Mouse (Mus musculus) induced T-regulatory cell, adult 2 months (primary cell): ENCODE data around the gene Sall2.
A peak's percentile ranks its signal among the peaks of the same experiment; 100 is the strongest.

ENCODE experiments used
- DNase-seq: peaks from one replicate; pipeline ENCODE4 v3.0.0-alpha.2; 2012; ENCODE audit warnings: low read depth

Sall2 gene

GRCm38 (mm10) chr14:52327910-52328812, at the start of gene Sall2:
Gene Sall2, minus strand, starts transcription at chr14:52328762.
- DNase-seq, result no peak

DNA sequence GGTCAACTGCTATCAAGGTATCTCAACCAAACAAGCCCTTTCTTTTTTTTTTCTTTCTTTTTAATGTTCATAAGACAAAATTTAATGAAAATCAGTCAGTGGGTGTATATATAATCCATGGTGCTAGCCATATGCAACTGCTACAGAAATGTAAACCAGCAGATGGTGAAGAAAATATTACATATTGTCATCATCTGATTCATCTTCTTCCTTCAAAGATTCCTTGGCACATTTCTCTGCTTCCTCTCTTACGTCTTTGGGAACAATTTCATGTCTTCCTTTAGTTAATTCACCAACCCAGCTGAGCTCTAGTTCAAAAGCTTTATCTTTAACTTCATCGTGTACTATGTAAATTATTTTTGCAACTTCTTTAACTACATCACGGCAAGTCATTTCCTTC, 40.2 kb upstream of the Sall2 start:
- DNase-seq, result no peak

DNA sequence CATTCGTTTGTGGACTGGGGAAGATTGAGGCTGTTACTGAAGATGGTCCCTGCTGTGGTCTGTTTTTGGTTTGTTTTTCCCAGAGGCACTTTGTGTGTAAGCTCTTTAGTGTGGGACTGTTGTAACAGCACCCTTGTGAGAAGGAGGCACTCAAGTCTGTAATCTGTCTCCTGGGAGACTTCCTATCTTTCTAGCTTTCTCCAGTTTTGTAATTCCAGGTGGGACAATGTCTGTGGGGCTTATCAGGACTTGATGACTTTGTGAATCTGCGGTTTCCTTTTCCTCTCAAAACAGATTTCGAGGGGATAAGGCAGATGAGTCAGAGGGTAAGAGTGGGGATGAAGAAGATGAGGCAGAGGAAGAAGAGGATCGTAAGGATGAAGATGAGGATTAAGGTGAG, 27.7 kb upstream of the Sall2 start, which contains the start of gene Olfr1513:
TSS of gene Olfr1513 (minus strand) at position 101 of the 400 bp plus-strand sequence.
- no peak for DNase-seq

- DNase-seq, result no peak
Observed at GRCm38 (mm10) chr14:52339512-52339852, 10.9 kb upstream of the Sall2 start.

DNA sequence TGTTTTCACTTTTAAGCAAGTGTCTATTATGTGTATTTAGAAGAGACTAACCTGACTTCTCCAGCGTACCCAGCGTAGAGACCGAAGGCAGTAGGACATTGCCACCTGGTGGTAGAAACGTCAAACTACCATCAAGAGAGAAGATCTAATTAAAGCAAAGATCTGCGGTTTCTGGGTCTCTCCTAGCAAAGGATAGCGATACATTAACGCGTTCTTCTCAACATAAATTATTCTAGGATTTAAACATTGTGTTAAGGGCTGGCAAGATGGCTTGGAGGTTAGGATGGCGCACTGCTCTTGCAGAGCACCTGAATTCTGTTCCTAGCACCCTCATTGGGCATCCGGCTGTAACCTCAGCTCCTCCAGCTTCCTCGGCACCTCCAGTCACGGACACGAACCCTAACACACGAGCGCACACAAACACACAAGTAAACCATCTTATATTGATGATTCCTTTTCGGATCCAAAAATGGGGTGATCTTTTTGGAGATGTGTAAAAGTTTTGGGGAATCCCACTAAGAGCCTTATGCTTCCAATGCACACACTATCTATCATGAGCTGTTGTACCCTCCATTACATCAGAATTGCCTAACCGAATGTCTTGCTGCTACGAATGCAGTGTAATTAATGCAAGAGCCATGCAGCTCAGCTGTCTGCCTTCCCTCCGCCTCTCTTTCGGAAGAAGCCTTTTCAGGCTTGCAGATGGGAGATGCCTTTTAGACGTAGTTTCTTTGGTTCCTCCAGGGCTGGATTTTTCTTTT, 10.4 kb upstream of the Sall2 start:
- DNase-seq, result peak; percentile 87

DNA sequence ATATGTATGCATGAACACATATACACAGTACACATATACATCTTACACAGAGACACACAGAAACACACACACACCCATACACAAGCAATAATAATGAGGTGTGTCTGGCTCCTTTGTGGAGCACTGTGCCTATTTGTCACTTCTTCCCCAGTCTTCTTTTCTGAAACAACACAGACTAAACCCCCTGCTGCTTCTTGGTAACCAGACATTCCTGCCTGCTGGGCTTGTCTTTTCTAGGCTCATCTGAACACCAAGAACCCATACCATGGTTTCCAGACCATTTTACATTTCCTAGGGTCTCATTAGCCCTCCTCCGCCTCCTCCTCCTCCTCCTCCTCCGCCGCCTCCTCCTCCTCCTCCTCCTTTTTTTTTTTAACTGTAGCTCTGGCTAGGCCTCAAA, 3.6 kb upstream of the Sall2 start:
- no peak for DNase-seq

- no peak for DNase-seq
Observed at GRCm38 (mm10) chr14:52331069-52331750, 2.6 kb upstream of the Sall2 start.

- DNase-seq, result no peak
Observed at GRCm38 (mm10) chr14:52327375-52327901, 1.1 kb downstream of the Sall2 start.

DNA sequence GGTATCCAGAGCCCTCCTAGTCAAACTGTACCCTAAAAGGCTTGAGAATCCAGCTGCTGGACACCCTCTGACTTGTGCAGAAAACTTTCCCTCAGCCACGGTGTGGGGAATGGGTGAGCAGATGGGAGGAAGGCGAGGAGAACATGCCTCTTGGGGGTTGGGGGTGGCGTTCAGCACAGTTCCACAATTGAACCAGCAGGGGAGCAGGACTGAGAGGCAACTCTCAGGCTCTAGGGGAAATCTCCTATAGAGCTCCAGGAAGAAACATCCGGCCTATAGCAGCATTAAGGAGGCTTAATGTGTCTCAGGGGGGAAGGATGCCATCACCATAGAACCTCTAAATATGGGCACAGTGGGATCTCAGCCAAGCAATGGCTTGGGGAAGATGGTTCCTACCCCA, 2.7 kb downstream of the Sall2 start:
- no peak for DNase-seq

- no peak for DNase-seq
Observed at GRCm38 (mm10) chr14:52319361-52319760, 9.2 kb downstream of the Sall2 start.

- DNase-seq, result peak; percentile 33
Observed at GRCm38 (mm10) chr14:52316441-52317225, 11.9 kb downstream of the Sall2 start.

GRCm38 (mm10) chr14:52315792-52316440, 12.6 kb downstream of the Sall2 start:
- peak; percentile 66 for DNase-seq

GRCm38 (mm10) chr14:52315283-52315780, 13.2 kb downstream of the Sall2 start:
- no peak for DNase-seq

DNA sequence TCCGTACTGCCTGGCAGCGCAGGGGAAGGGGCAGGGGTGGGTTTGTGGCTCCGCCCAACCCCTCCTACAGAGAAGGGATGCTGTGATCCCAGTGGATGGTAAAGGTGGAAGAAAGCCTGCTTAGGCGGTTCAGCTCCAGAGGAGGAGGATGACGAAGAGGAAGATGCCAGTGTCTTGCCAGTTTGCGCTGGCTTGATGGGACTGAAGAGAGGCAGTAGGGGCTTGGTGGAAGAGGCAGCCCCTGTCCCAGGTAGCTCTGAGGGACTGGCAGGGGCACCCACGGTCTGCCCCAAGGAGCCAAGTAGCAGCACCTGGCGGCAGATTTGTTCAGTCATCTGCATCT, 13.8 kb downstream of the Sall2 start:
- no peak for DNase-seq

DNA sequence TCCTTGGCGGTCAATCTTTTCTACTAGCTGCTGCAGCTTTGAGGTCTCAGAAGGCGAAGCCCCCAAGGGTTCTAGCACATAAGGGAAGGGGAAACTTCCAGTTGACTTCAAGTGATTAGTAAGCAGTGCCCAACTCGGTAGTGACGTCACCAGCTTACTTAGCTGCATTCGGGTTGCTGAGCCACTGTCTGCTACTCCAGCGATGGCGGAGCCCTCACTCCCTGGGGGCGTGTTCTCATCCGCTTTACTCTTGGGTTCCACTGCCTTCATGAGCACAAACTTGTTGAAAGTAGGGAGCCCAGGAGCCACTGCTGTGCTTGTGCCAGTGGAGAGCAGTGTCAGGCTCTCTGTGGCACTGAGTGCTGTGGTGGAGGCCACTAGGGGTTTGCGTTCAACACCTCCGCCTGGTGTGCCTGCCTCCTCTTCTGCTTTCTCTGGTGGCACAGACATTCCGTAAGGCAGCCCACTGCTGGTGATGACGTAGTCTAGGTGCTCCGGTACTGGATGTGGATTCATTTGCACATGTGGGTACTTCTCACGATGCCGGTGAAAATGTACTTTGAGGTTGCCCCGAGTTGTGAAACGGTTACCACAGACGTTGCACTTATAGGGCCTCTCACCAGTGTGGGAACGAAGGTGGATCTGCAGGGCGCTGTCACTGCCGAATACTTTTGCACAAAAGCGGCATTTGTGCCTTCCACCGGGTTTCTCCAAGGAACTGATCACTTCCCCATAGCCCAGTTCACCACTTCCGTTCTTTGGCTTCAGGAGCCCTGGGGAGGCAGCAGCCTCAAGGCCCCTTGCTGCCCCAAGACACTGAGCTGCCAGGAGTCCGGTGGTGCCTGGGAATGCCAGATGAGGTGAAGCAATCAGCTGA, 14.4 kb downstream of the Sall2 start:
- no peak for DNase-seq

- DNase-seq, result no peak
Observed at GRCm38 (mm10) chr14:52310906-52311305, 17.7 kb downstream of the Sall2 start.

GRCm38 (mm10) chr14:52310343-52310742, 18.2 kb downstream of the Sall2 start:
- DNase-seq, result peak; percentile 48

DNA sequence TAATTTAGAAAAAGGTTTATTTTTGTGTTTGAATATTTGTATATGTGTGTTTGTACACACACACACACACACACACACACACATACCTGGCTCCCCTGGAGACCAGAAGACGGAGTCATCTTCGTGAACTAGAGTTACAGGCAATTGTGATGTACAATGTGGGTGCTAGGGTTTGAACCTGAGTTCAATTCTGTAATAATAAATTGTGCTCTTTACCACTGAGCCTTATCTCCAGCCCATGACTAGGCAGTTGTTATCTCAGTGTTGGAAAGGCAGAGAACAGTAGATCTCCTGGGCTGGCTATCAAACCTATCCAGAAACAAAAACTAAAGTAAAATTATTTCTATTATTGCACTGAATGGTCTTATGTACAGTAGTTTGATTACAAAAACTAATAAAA, 22.5 kb downstream of the Sall2 start:
- no peak for DNase-seq

DNA sequence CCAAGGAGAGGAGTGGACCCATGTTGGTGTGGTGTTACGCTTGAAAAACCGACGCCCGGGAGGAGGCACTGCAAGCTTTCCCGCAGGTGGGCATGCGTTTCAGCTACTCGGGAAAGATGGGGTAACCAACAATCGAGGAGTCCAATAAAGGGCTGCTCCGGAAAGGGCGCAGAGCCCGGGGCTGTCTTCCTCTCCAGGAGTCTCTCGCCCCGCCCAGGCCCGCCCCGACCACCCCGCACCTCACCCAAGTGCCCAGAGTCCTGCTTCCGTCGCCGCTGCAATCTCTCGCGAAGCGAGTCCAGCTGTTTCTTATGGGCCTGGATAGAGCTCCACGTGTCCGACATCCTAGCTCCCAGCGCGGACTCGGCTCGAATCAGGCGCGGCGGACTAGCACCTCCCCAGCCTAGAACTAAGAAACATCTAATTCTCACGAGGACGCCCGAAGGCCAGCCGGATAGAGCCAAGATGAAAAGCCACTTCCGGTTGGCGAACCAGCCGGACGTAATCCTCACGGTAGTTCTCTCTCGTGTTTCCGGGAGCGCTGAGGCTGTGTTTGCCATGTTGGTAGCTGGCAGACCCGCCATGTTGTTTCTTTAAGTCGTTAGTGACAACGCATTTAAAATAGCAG, 23.8 kb downstream of the Sall2 start, which contains the start of gene Mettl3:
TSS of gene Mettl3 (minus strand) at position 485 of the 628 bp plus-strand sequence.
- DNase-seq, result peak; percentile 96
